Mouse (Mus musculus) thymus, adult 2 months (tissue): ENCODE results near the gene Uncx.

ENCODE experiments used
- CTCF ChIP-seq: fragments of 200-500 bp; IDR thresholded peaks from 2 replicates; pipeline ENCODE4 v1.5.1; 2012; ENCODE audit warnings: mild to moderate bottlenecking, control low read depth, low read length, moderate library complexity, borderline replicate concordance; ENCODE audit not compliant: control insufficient read depth, poor library complexity, insufficient read depth; ENCODE audit errors: extremely low read depth
- POLR2A ChIP-seq: fragments of 200-500 bp; IDR thresholded peaks from 2 replicates; pipeline ENCODE4 v1.6.1; 2012; ENCODE audit warnings: mild to moderate bottlenecking, low read length, control low read depth, moderate library complexity; ENCODE audit not compliant: control insufficient read depth, poor library complexity, insufficient read depth; ENCODE audit errors: extremely low read depth

DNA sequence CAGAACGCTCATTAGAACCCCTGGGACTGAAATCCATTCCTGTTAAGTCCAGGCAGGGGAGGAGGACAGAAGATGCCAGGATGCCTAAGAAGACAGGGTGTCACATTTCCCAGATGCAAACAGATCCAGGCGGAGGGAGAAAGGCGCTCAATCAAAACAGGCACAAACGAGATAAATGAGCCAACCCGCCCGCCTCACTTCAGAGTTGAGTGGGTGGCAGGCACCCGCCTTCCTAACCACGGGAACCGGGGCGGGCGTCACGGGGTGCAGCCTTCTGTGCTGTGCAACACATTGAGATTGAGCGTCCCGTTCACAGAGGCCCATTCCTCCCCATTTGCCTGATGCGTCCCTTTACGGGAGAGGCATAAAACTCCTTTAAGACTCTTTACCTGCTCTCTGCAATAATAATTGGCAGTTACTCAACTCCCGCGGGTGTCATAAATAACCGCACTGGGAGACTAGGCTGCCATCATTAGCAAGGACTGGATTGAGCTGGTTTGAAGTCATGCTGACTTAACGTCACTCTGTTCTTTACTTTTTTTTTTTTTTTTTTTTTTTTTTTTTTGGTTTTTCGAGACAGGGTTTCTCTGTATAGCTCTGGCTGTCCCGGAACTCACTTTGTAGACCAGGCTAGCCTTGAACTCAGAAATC lies 48.1 kb upstream of the Uncx start:
- TF ChIP-seq CTCF (no peak), POLR2A (no peak)
